Mouse (Mus musculus): ENCODE measurements around the gene Bcorl1.

Bcorl1 gene

DNA sequence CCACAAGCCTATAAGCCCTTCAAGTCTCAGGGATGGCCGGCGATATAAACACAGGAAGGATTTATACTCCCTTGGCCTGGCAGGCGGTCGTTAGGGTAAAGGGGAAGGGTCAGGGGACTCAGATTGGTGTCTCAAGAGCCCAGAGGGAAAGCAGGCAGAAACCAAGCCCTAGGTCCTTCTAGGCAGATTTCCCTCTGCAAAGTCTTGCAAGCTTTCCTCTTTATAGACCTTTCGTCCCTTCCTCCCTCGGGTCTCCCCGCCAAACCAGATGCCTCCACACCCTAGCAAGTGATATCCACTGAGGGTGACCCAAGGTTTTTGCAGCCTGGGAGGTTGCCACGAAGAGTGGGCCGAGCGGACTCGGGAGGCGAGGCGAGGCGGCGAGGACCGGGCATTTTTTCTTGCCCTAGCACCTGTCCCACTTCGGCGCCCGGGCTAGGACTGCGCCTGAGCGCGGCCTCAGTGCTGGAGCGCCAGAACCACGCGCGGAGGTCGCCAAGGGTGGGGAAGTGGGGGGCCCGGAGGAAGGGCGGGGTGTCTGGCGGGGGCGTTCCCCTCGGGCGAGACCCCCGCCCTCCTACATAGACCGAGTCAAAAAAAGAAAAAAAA, 613 bp upstream of the Bcorl1 start:
- Histone ChIP-seq H3K4me3 (replicated peaks; ENCODE audit: low read length) (peak overlapping the region; percentile 79), H3K27me3 (ENCODE audit: insufficient read depth, low read length) (peaks cover 46% of the 10 kb centered on the region), H3K36me3 (ENCODE audit: insufficient read depth, low read length) (no peaks in the 10 kb centered on the region), H3K9me3 (ENCODE audit: low read length) (no peaks in the 10 kb centered on the region), H3K4me1 (replicated peaks; ENCODE audit: low read depth, low read length) (peaks cover 21% of the 10 kb centered on the region)
- no peak for TF ChIP-seq NANOG (IDR thresholded peaks at IDR 0.05; ENCODE audit: borderline replicate concordance, low read length)

DNA sequence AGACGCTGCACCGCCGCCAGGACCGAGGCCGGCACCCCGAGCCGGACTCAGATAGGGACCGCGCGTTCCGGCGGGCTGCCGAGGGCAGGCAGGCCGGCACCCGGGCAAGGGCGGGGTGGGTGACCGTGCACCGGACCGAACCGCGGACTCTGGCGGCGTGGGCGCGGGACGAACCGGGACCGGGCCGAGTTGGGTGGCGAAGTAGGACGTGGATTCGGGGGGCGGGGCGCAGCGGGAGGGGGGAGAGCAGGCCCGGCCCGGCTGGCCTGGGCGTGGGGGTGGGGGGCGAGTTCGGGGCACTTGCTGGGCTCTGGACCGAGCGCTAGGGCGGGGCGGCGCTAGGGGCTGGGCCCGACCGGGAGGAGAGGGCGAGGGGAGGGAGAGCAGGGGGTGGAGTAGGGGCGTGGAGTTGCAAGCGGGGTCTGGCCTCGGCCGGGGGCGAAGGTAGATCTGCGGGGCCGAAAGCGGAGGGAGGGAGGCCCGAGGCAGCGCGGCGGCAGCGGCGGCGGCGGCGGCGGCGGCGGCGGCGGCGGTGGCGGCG, 533 bp downstream of the Bcorl1 start:
- peaks cover 58% of the 10 kb centered on the region for H3K27me3 ChIP-seq (ENCODE audit: insufficient read depth, low read length)
- TF ChIP-seq CTCF (conservative IDR thresholded peaks at IDR 0.05; ENCODE audit: low read length), result no peak
- no peak for TF ChIP-seq POU5F1 (IDR thresholded peaks at IDR 0.05; ENCODE audit: borderline replicate concordance, low read length)
- no peak for TF ChIP-seq NANOG (IDR thresholded peaks at IDR 0.05; ENCODE audit: borderline replicate concordance, low read length)
- H3K4me3 ChIP-seq (replicated peaks; ENCODE audit: low read length), result peak overlapping the region; percentile 79
- no peaks in the 10 kb centered on the region for H3K36me3 ChIP-seq (ENCODE audit: insufficient read depth, low read length)
- H3K4me1 ChIP-seq (replicated peaks; ENCODE audit: low read depth, low read length), result peaks cover 25% of the 10 kb centered on the region
- no peaks in the 10 kb centered on the region for H3K9me3 ChIP-seq (ENCODE audit: low read length)

DNA sequence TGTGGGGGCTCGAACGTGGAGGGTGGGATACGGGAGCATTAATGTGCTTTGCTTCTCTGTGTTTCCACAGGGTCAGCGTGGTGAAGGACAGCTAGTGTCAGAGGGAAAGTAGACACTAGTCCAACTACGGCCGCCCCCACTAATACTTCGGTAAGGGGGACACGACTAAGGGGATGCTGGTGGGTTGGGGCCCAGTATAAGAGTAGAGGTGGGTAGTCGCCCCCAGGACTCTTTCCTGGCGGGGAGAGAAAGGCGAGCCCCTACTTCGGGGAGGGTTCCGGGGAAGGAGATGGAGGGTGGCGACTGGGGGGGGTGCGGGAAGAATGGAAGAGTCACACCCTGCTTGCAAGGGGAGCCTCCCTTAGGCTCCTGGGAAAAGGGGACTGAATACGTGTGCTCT, 1.6 kb downstream of the Bcorl1 start:
- TF ChIP-seq CTCF (conservative IDR thresholded peaks at IDR 0.05; ENCODE audit: low read length) (no peak), POU5F1 (IDR thresholded peaks at IDR 0.05; ENCODE audit: borderline replicate concordance, low read length) (no peak), NANOG (IDR thresholded peaks at IDR 0.05; ENCODE audit: borderline replicate concordance, low read length) (no peak)
- H3K4me3 ChIP-seq (replicated peaks; ENCODE audit: low read length), result peak overlapping the region; percentile 79
- H3K9me3 ChIP-seq (ENCODE audit: low read length), result no peaks in the 10 kb centered on the region
- H3K27me3 ChIP-seq (ENCODE audit: insufficient read depth, low read length), result peaks cover 68% of the 10 kb centered on the region
- peaks cover 25% of the 10 kb centered on the region for H3K4me1 ChIP-seq (replicated peaks; ENCODE audit: low read depth, low read length)
- no peaks in the 10 kb centered on the region for H3K36me3 ChIP-seq (ENCODE audit: insufficient read depth, low read length)

DNA sequence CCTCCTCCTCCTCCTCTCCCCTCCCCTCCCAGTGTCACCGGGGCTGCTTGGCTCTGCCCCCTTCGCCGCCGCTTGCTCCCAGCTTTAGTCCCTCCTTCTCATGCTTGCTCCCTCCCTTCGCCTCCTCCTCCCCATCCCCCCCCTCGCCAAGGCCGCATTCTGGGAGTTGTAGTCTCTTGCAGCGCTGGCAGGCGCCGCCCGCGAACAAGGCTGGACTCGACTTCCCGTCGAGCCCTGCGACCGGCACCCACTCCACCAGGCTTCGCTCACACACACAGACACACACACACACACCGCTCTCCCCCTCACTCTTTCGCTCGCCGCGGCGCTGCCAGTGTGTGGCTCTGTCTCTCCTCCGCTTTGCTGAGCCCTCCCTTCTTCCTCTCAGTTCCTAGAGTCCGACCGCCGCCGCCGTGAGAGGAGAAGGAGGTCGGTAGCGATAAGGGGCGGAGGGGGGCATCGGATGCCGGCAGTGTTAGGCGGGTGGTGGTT, 2.3 kb downstream of the Bcorl1 start:
- Histone ChIP-seq H3K9me3 (ENCODE audit: low read length) (no peaks in the 10 kb centered on the region), H3K4me3 (replicated peaks; ENCODE audit: low read length) (peak overlapping the region; percentile 79), H3K27me3 (ENCODE audit: insufficient read depth, low read length) (peaks cover 72% of the 10 kb centered on the region), H3K36me3 (ENCODE audit: insufficient read depth, low read length) (no peaks in the 10 kb centered on the region), H3K4me1 (replicated peaks; ENCODE audit: low read depth, low read length) (peaks cover 25% of the 10 kb centered on the region)
- TF ChIP-seq CTCF (conservative IDR thresholded peaks at IDR 0.05; ENCODE audit: low read length) (no peak), NANOG (IDR thresholded peaks at IDR 0.05; ENCODE audit: borderline replicate concordance, low read length) (no peak), POU5F1 (IDR thresholded peaks at IDR 0.05; ENCODE audit: borderline replicate concordance, low read length) (no peak)

DNA sequence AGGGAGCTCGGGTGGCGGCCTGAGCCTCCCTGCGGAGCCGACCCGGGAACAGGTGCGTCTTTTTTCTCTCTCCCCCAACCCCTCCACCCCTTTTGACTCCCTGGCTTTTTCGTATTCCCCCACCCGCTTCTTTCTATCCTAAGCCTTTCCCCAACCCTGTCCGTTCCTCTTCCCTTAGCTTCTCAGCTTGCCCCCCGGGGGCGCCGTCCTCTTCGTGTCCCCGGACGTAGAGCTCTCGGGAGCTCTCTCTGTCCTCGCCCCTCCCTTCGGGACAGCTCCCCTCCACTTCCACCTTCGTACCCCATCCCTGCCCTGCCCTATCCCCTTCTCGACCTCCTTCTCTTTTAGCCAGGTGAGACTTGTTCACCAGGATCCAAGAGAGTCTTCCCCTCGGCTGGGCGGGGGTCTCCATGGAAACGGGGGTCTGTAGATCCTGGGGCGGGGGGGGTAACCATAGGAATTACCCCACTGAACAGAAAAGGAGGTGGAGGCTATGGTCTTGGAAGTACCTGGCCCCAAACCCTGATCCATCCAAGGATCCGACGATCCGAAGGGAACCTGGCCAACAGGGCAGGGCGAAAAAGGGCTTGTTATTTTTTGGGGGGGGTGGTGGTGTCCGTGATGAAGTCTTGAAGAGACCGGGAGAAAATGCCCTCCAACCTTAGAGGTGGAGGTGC, 2.9 kb downstream of the Bcorl1 start:
- Histone ChIP-seq H3K36me3 (ENCODE audit: insufficient read depth, low read length) (no peaks in the 10 kb centered on the region), H3K9me3 (ENCODE audit: low read length) (no peaks in the 10 kb centered on the region), H3K4me1 (replicated peaks; ENCODE audit: low read depth, low read length) (peaks cover 25% of the 10 kb centered on the region), H3K4me3 (replicated peaks; ENCODE audit: low read length) (peak overlapping the region; percentile 79), H3K27me3 (ENCODE audit: insufficient read depth, low read length) (peaks cover 72% of the 10 kb centered on the region)
- TF ChIP-seq POU5F1 (IDR thresholded peaks at IDR 0.05; ENCODE audit: borderline replicate concordance, low read length), result no peak
- TF ChIP-seq NANOG (IDR thresholded peaks at IDR 0.05; ENCODE audit: borderline replicate concordance, low read length), result no peak
- TF ChIP-seq CTCF (conservative IDR thresholded peaks at IDR 0.05; ENCODE audit: low read length), result no peak

DNA sequence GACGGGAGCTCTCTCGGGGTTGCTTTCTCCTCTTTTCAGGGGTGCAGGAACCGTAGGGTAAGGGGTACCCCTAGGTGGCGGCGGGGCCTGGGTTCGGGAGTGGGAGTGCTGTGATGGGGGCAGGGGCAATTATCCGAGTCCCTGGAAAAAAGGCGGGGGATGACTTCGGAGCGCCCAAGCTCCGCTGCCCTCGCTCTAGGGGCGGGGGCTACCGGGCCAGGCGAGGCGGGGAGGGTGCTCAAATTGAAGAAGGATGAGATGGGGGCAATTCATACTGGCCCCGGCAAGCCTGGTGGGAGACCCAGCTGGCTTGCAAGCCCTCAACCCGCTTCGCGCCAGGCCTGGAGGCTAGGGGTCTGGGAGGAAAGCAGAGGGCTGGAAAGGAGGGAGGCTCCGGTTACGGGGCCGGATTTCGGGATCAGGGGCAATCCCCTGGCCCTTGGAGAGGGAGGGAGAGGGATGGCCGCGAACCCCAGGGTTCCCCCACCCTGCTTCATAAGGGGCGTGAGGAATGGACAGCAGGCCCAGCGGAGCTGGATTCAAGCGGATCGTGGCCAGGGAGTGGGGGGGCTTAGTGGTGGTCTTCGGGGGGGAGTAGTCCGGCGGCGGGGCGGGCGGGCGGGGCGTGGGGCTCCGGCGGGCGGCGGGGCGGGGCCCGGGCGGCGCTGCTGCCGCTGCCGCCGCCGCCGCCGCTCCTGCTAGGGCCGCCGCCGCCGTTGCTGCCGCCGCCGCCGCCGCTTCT, 3.7 kb downstream of the Bcorl1 start:
- peak overlapping the region; percentile 79 for H3K4me3 ChIP-seq (replicated peaks; ENCODE audit: low read length)
- peaks cover 25% of the 10 kb centered on the region for H3K4me1 ChIP-seq (replicated peaks; ENCODE audit: low read depth, low read length)
- H3K9me3 ChIP-seq (ENCODE audit: low read length), result no peaks in the 10 kb centered on the region
- no peaks in the 10 kb centered on the region for H3K36me3 ChIP-seq (ENCODE audit: insufficient read depth, low read length)
- peaks cover 65% of the 10 kb centered on the region for H3K27me3 ChIP-seq (ENCODE audit: insufficient read depth, low read length)
- no peak for TF ChIP-seq CTCF (conservative IDR thresholded peaks at IDR 0.05; ENCODE audit: low read length)
- no peak for TF ChIP-seq NANOG (IDR thresholded peaks at IDR 0.05; ENCODE audit: borderline replicate concordance, low read length)
- TF ChIP-seq POU5F1 (IDR thresholded peaks at IDR 0.05; ENCODE audit: borderline replicate concordance, low read length), result no peak

DNA sequence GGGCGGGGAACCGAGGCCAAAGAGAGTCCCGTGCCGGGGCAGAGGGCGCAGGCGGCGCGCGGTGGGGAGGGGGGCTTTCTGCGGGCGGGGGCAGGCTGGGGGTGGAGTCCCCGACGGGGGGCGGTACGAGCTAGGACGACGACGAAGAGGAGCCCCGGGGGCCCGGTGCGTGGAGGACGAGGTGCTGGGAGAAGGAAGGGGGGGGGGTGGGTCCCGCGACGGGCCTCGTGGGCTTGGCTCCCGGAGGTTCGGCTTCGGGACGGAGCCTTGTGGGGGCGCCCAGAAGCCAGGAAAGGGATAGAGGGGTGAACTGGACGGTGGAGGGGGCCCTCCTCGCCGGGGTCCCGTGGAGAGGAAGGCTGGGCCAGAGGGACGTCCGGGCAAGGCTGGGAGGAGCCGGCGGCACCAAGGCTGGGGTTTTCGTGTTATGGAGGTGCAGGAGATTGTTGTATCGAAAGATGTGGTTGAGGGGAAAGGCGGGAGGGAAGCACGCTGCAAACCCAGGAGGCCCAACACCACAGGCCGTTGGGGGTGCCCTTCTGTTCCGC, 4.3 kb downstream of the Bcorl1 start:
- Histone ChIP-seq H3K9me3 (ENCODE audit: low read length) (no peaks in the 10 kb centered on the region), H3K4me1 (replicated peaks; ENCODE audit: low read depth, low read length) (peaks cover 21% of the 10 kb centered on the region), H3K4me3 (replicated peaks; ENCODE audit: low read length) (peak overlapping the region; percentile 70)

DNA sequence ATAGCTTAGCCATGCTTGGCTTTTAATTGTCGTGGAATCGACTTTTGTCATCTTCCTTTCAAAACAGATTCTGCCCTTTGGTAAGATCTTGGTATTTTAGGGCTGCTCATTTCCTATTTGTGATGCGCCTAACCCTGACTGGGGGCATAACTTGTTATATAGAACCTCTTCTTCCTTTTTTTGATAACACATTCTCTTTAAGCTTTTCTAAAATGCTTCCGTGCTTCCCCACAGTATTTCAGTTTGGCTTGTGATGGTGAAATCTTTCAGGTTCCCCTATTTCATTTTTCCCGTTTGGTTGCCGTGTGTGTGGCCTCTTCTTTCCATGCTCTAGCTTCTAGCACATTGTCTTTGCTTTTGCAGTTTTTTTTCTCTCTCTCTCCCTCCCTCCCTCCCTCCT, 14.2 kb downstream of the Bcorl1 start:
- TF ChIP-seq POU5F1 (IDR thresholded peaks at IDR 0.05; ENCODE audit: borderline replicate concordance, low read length), result no peak
- no peak for TF ChIP-seq NANOG (IDR thresholded peaks at IDR 0.05; ENCODE audit: borderline replicate concordance, low read length)
- TF ChIP-seq CTCF (conservative IDR thresholded peaks at IDR 0.05; ENCODE audit: low read length), result no peak
- H3K4me1 ChIP-seq (replicated peaks; ENCODE audit: low read depth, low read length), result no peaks in the 10 kb centered on the region
- H3K9me3 ChIP-seq (ENCODE audit: low read length), result no peaks in the 10 kb centered on the region
- H3K27me3 ChIP-seq (ENCODE audit: insufficient read depth, low read length), result no peaks in the 10 kb centered on the region
- no peak overlapping the region for H3K4me3 ChIP-seq (replicated peaks; ENCODE audit: low read length)
- H3K36me3 ChIP-seq (ENCODE audit: insufficient read depth, low read length), result no peaks in the 10 kb centered on the region

More for the DNA sequence above, 4.3 kb downstream of the Bcorl1 start:
- H3K27me3 ChIP-seq (ENCODE audit: insufficient read depth, low read length), result peaks cover 60% of the 10 kb centered on the region
- no peak for TF ChIP-seq CTCF (conservative IDR thresholded peaks at IDR 0.05; ENCODE audit: low read length)
- no peak for TF ChIP-seq POU5F1 (IDR thresholded peaks at IDR 0.05; ENCODE audit: borderline replicate concordance, low read length)
- no peak for TF ChIP-seq NANOG (IDR thresholded peaks at IDR 0.05; ENCODE audit: borderline replicate concordance, low read length)
- no peaks in the 10 kb centered on the region for H3K36me3 ChIP-seq (ENCODE audit: insufficient read depth, low read length)
